Mouse (Mus musculus): Measurements from ENCODE around the gene Kptn. TPM values are rescaled to one million over a fixed set of nuclear protein-coding genes. Genes with fewer than 3 reads are reported as not detected.
A peak's percentile ranks its signal among the peaks of the same experiment; 100 is the strongest.

Kptn gene
- total RNA-seq, 2 experiments from 2014 or later = 36.0 to 42.7 TPM

- peak in 1 of 2 experiments; percentile 60 for DNase-seq (ENCODE audit: low spot score in 2 of 2)
- intact Hi-C loops (cut with DNase I) = loop anchor here (10.0 kb wide), 1 partner anchor 166 kb away; no protein-coding TSS in a partner anchor
These were observed 30.8 kb downstream of the Kptn start for GRCm38 (mm10) chr7:16150191-16151145.

GRCm38 (mm10) chr7:16153522-16153921, 33.8 kb downstream of the Kptn start:
- peak in 1 of 2 experiments; percentile 82 for DNase-seq (ENCODE audit: low spot score in 2 of 2)
- intact Hi-C loops (cut with DNase I) = loop anchor here (10.0 kb wide), 1 partner anchor 169 kb away; no protein-coding TSS in a partner anchor

- intact Hi-C loops (cut with DNase I) = loop anchor here (5.0 to 10.0 kb wide), 2 partner anchors 98 to 171 kb away; no protein-coding TSS in a partner anchor
- peak in 1 of 2 experiments; percentile 78 for DNase-seq (ENCODE audit: low spot score in 2 of 2)
These were observed 35.6 kb downstream of the Kptn start for GRCm38 (mm10) chr7:16155132-16155872.

- peak in 1 of 2 experiments; percentile 82 for DNase-seq (ENCODE audit: low spot score in 2 of 2)
- intact Hi-C loops (cut with DNase I) = loop anchor here (5.0 to 10.0 kb wide), 2 partner anchors 99 to 171 kb away; no protein-coding TSS in a partner anchor
These were observed 36.5 kb downstream of the Kptn start for GRCm38 (mm10) chr7:16156105-16156714.

GRCm38 (mm10) chr7:16158735-16159134, 39.0 kb downstream of the Kptn start:
- DNase-seq (ENCODE audit: low spot score in 2 of 2) = no peak
- intact Hi-C loops (cut with DNase I) = loop anchor here (5.0 to 10.0 kb wide), 2 partner anchors 101 to 174 kb away; no protein-coding TSS in a partner anchor

GRCm38 (mm10) chr7:16160702-16161101, 41.0 kb downstream of the Kptn start:
- intact Hi-C loops (cut with DNase I) = no loop called here
- peak in 1 of 2 experiments; percentile 74 for DNase-seq (ENCODE audit: low spot score in 2 of 2)

- no peak for DNase-seq (ENCODE audit: low spot score in 2 of 2)
- intact Hi-C loops (cut with DNase I) = no loop called here
These were observed 41.6 kb downstream of the Kptn start for GRCm38 (mm10) chr7:16161302-16161701.

GRCm38 (mm10) chr7:16162036-16162435, 42.3 kb downstream of the Kptn start:
- intact Hi-C loops (cut with DNase I) = no loop called here
- no peak for DNase-seq (ENCODE audit: low spot score in 2 of 2)

GRCm38 (mm10) chr7:16172141-16172581, 52.5 kb downstream of the Kptn start:
- intact Hi-C loops (cut with DNase I) = no loop called here
- no peak for DNase-seq (ENCODE audit: low spot score in 2 of 2)

GRCm38 (mm10) chr7:16172586-16173140, 53.0 kb downstream of the Kptn start:
- intact Hi-C loops (cut with DNase I) = no loop called here
- DNase-seq (ENCODE audit: low spot score in 2 of 2) = no peak

- intact Hi-C loops (cut with DNase I) = no loop called here
- no peak for DNase-seq (ENCODE audit: low spot score in 2 of 2)
These were observed 53.5 kb downstream of the Kptn start for GRCm38 (mm10) chr7:16173146-16173545.

- DNase-seq (ENCODE audit: low spot score in 2 of 2) = peak; percentile 63 to 71
- intact Hi-C loops (cut with DNase I) = no loop called here
These were observed 55.2 kb downstream of the Kptn start, which contains the start of gene Meis3 for GRCm38 (mm10) chr7:16174597-16175541. Gene Meis3, plus strand, starts transcription at chr7:16175090.

GRCm38 (mm10) chr7:16175542-16175931, 55.8 kb downstream of the Kptn start:
- intact Hi-C loops (cut with DNase I) = no loop called here
- no peak for DNase-seq (ENCODE audit: low spot score in 2 of 2)

Other genes with a start within 250 kb of the Kptn start
- gene Crx, start 239.9 kb upstream of the Kptn start, total RNA-seq (2021) = not detected
- not detected for gene Crxos, start 237.3 kb upstream of the Kptn start, total RNA-seq (2021)
- 1,000 to 10,000 TPM; 1,337 to 1,417 TPM for gene Selenow, start 197.5 kb upstream of the Kptn start, total RNA-seq (2021)
- gene Nop53, start 173.8 kb upstream of the Kptn start, total RNA-seq (2021) = 100 to 1,000 TPM in 1 of 2 experiments, 10 to 100 TPM in 1; 98.5 to 104 TPM
- 1 to 10 TPM; 4.7 to 8.4 TPM for gene Ehd2, start 152.3 kb upstream of the Kptn start, total RNA-seq (2021)
- 10 to 100 TPM; 12.6 to 14.3 TPM for gene Bicra, start 72.0 kb upstream of the Kptn start, total RNA-seq (2021)
- under 1 TPM; 0.50 TPM for gene Zfp541, start 58.1 kb upstream of the Kptn start, total RNA-seq (2021)
- 100 to 1,000 TPM; 264 to 272 TPM for gene Napa, start 21.4 kb upstream of the Kptn start, total RNA-seq (2021)
- gene Slc8a2, start 9.9 kb downstream of the Kptn start, total RNA-seq (2021) = 100 to 1,000 TPM; 263 to 264 TPM
- 10 to 100 TPM; 33.3 to 43.5 TPM for gene Meis3, start 55.2 kb downstream of the Kptn start, total RNA-seq (2021)
- gene Dhx34, start 102.1 kb downstream of the Kptn start, total RNA-seq (2021) = 10 to 100 TPM in 1 of 2 experiments, 1 to 10 TPM in 1; 9.5 to 11.1 TPM
- under 1 TPM; 0.71 to 0.87 TPM for gene C5ar2, start 124.3 kb downstream of the Kptn start, total RNA-seq (2021)
- gene C5ar1, start 139.6 kb downstream of the Kptn start, total RNA-seq (2021) = 1 to 10 TPM in 1 of 2 experiments, under 1 TPM in 1; 0.78 to 2.2 TPM
- gene Inafm1, start 153.7 kb downstream of the Kptn start, total RNA-seq (2021) = 10 to 100 TPM; 32.5 to 34.8 TPM
- 10 to 100 TPM; 81.6 to 86.9 TPM for gene Ccdc9, start 166.9 kb downstream of the Kptn start, total RNA-seq (2021)
- gene Bbc3, start 188.5 kb downstream of the Kptn start, total RNA-seq (2021) = 10 to 100 TPM in 1 of 2 experiments, 1 to 10 TPM in 1; 9.2 to 10.9 TPM